Mouse (Mus musculus) left cerebral cortex, adult 2 months (tissue): ENCODE data around the gene Ffar1. TPM values are rescaled to one million over a fixed set of nuclear protein-coding genes. Genes with fewer than 3 reads are reported as not detected.

ENCODE experiments used
- DNase-seq, 2 experiments: peaks; one replicate each; pipeline ENCODE4 v3.0.0; 2021 to 2022; ENCODE audit warnings: low spot score in 2 of 2, mixed read lengths in 1 of 2; ENCODE audit errors: extremely low spot score in 1 of 2
- H3K27ac ChIP-seq: fragments of 200-600 bp; 2 replicates; pipeline ENCODE4 v1.8.1; 2022
- H3K4me3 ChIP-seq: fragments of 200-600 bp; 2 replicates; pipeline ENCODE4 v1.8.1; 2022
- CTCF ChIP-seq: fragments of 200-600 bp; IDR thresholded peaks from 2 replicates; pipeline ENCODE4 v1.8.1; 2022; ENCODE audit warnings: antibody characterized with exemption, mild to moderate bottlenecking, moderate library complexity
- intact Hi-C: fragments of 180-260 bp; cut with DNase I; formaldehyde crosslinking; loops from one replicate; pipeline ENCODE4 v1.15.1; 2025
- long read RNA-seq, 2 experiments: library from polyadenylated mRNA; stranded (forward); transcript quantifications; one replicate each; pipeline ENCODE4 v2.0.0; 2021; ENCODE audit warnings: borderline mapping rate in 2 of 2
- total RNA-seq, 2 experiments: library from RNA; stranded (reverse); gene quantifications; 2 replicates each; pipeline ENCODE4 v1.2.3; 2021

Ffar1 gene
- not detected for total RNA-seq
- long read RNA-seq, experiment 1: 0 reads
- long read RNA-seq, experiment 2: 0 reads

- Histone ChIP-seq H3K4me3 (no peak within 1 kb of the TSS), H3K27ac (no peak within 1 kb of the TSS)
- intact Hi-C loops: loop anchor here (2.0 to 5.0 kb wide), 2 partner anchors 133 to 274 kb away; partner anchors contain the start of genes Kmt2b and Tmem147
- TF ChIP-seq CTCF: no peak
- DNase-seq: no peak
Observed at GRCm38 (mm10) chr7:30861464-30861863, at the start of gene Ffar1. Gene Ffar1 (minus strand): TSS chr7:30861564.

GRCm38 (mm10) chr7:30909773-30910172 is 48.4 kb upstream of the Ffar1 start:
- H3K4me3 ChIP-seq: no peak overlapping the region
- intact Hi-C loops: no loop called here
- no peak for TF ChIP-seq CTCF
- no peak overlapping the region for H3K27ac ChIP-seq
- no peak for DNase-seq

- Histone ChIP-seq H3K27ac (no peak overlapping the region), H3K4me3 (no peak overlapping the region)
- DNase-seq: no peak
- TF ChIP-seq CTCF: no peak
- intact Hi-C loops: no loop called here
Observed at GRCm38 (mm10) chr7:30908992-30909431, 47.6 kb upstream of the Ffar1 start.

- intact Hi-C loops: no loop called here
- no peak for TF ChIP-seq CTCF
- no peak overlapping the region for H3K27ac ChIP-seq
- H3K4me3 ChIP-seq: no peak overlapping the region
- DNase-seq: no peak
Observed at GRCm38 (mm10) chr7:30908277-30908991, 47.1 kb upstream of the Ffar1 start.

- intact Hi-C loops: loop anchor here (2.0 to 5.0 kb wide), 2 partner anchors 31 to 307 kb away; partner anchors contain the start of gene Zbtb32
- DNase-seq: peak; percentile 24 to 46
- peak; percentile 72 for TF ChIP-seq CTCF
- no peak overlapping the region for H3K27ac ChIP-seq
- no peak overlapping the region for H3K4me3 ChIP-seq
Observed at GRCm38 (mm10) chr7:30904042-30904441, 42.7 kb upstream of the Ffar1 start.

GRCm38 (mm10) chr7:30895217-30895616 is 33.9 kb upstream of the Ffar1 start:
- no peak for DNase-seq
- H3K27ac ChIP-seq: no peak overlapping the region
- intact Hi-C loops: no loop called here
- no peak overlapping the region for H3K4me3 ChIP-seq
- no peak for TF ChIP-seq CTCF

- no peak overlapping the region for H3K27ac ChIP-seq
- intact Hi-C loops: no loop called here
- no peak for TF ChIP-seq CTCF
- no peak overlapping the region for H3K4me3 ChIP-seq
- DNase-seq: no peak
Observed at GRCm38 (mm10) chr7:30892515-30892914, 31.2 kb upstream of the Ffar1 start.

GRCm38 (mm10) chr7:30891746-30892145 is 30.4 kb upstream of the Ffar1 start:
- intact Hi-C loops: no loop called here
- no peak for DNase-seq
- no peak overlapping the region for H3K27ac ChIP-seq
- no peak overlapping the region for H3K4me3 ChIP-seq
- no peak for TF ChIP-seq CTCF

GRCm38 (mm10) chr7:30890681-30891080 is 29.3 kb upstream of the Ffar1 start:
- intact Hi-C loops: no loop called here
- no peak overlapping the region for H3K4me3 ChIP-seq
- no peak overlapping the region for H3K27ac ChIP-seq
- no peak for TF ChIP-seq CTCF
- DNase-seq: no peak

- Histone ChIP-seq H3K4me3 (no peak overlapping the region), H3K27ac (no peak overlapping the region)
- TF ChIP-seq CTCF: no peak
- DNase-seq: no peak
- intact Hi-C loops: no loop called here
Observed at GRCm38 (mm10) chr7:30888786-30889185, 27.4 kb upstream of the Ffar1 start.

GRCm38 (mm10) chr7:30887568-30888188 is 26.3 kb upstream of the Ffar1 start:
- no peak overlapping the region for H3K4me3 ChIP-seq
- no peak for DNase-seq
- TF ChIP-seq CTCF: no peak
- H3K27ac ChIP-seq: no peak overlapping the region
- intact Hi-C loops: no loop called here

GRCm38 (mm10) chr7:30886852-30887251 is 25.5 kb upstream of the Ffar1 start:
- no peak for DNase-seq
- intact Hi-C loops: no loop called here
- TF ChIP-seq CTCF: no peak
- Histone ChIP-seq H3K4me3 (no peak overlapping the region), H3K27ac (no peak overlapping the region)

GRCm38 (mm10) chr7:30884047-30884446 is 22.7 kb upstream of the Ffar1 start:
- H3K4me3 ChIP-seq: no peak overlapping the region
- H3K27ac ChIP-seq: no peak overlapping the region
- TF ChIP-seq CTCF: no peak
- DNase-seq: no peak
- intact Hi-C loops: no loop called here
